Mouse (Mus musculus) intestine, embryonic 16.5 days (tissue): ENCODE results near the gene Syne2. TPM values are rescaled to one million over a fixed set of nuclear protein-coding genes. Genes with fewer than 3 reads are reported as not detected.
A peak's percentile ranks its signal among the peaks of the same experiment; 100 is the strongest.

Experiments
- ATAC-seq: fragments of 200-750 bp; cut with Nextera tagmentation; 2 replicates; pipeline ENCODE4 v1.8.0; 2017; ENCODE audit warnings: moderate TSS enrichment, moderate library complexity
- H3K27ac ChIP-seq: fragments of 300-500 bp; sonication (generic); 2 replicates; pipeline ENCODE4 v1.5.1; 2014; ENCODE audit warnings: mild to moderate bottlenecking, low read length
- H3K27me3 ChIP-seq: fragments of 300-500 bp; sonication (generic); replicated peaks from 2 replicates; pipeline ENCODE4 v1.6.1; 2014; ENCODE audit warnings: low read length, control low read depth, mixed read lengths; ENCODE audit not compliant: control insufficient read depth, insufficient read depth
- H3K36me3 ChIP-seq: fragments of 300-500 bp; sonication (generic); 2 replicates; pipeline ENCODE4 v1.6.1; 2014; ENCODE audit warnings: low read length, control low read depth; ENCODE audit not compliant: control insufficient read depth, insufficient read depth
- H3K4me1 ChIP-seq: fragments of 300-500 bp; sonication (generic); 2 replicates; pipeline ENCODE4 v1.6.1; 2014; ENCODE audit warnings: low read length, control low read depth, mixed read lengths; ENCODE audit not compliant: control insufficient read depth, insufficient read depth
- H3K4me2 ChIP-seq: fragments of 300-500 bp; sonication (generic); 2 replicates; pipeline ENCODE4 v1.6.1; 2014; ENCODE audit warnings: low read depth, low read length, control low read depth
- H3K4me3 ChIP-seq: fragments of 300-500 bp; sonication (generic); 2 replicates; pipeline ENCODE4 v1.5.1; 2014; ENCODE audit warnings: mild to moderate bottlenecking, low read length
- H3K9ac ChIP-seq: fragments of 300-500 bp; sonication (generic); 2 replicates; pipeline ENCODE4 v1.6.1; 2014; ENCODE audit warnings: low read depth, low read length
- H3K9me3 ChIP-seq: fragments of 300-500 bp; sonication (generic); 2 replicates; pipeline ENCODE4 v1.6.1; 2016; ENCODE audit warnings: low read length, control low read depth; ENCODE audit not compliant: control insufficient read depth
- WGBS: fragments of 180-500 bp; shearing (Covaris S2); extraction: QIAGEN DNeasy Blood & Tissue Kit; methylation state at CpG from one replicate; pipeline ENCODE4 v1.1.7; 2014; 5-methylcytosine and 5-hydroxymethylcytosine counted together
- polyA plus RNA-seq: library from polyadenylated mRNA; unstranded; fragments of >200 nt; fragmentation: Nextera tagmentation; extraction: Ambion mirVana; gene quantifications from 2 replicates; pipeline ENCODE4 v1.2.1, GENCODE M21; 2015

Gene Syne2
- polyA plus RNA-seq, 1 experiment from 2014 or later: 28.4 TPM

DNA sequence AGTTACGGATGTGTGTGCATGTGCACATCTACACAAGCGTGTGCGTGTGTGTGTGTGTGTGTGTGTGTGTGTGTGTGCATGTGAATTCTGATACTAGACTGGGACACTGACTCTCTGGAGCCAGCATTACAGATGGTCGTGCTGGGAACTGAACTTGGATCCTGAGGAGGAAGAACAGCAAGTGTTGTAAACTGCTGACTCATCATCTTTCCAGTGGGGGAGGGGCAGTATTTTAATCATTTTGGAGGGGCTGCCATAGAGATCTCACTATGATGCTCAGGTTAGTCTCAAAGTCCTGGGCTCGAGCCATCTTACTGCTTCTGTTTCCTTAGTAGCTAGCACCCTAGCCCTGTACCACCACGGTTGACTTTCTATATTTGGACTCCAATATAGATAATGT, 5.5 kb downstream of the Syne2 start:
- Histone ChIP-seq H3K27ac (no peak overlapping the region), H3K9ac (no peak overlapping the region), H3K4me3 (no peak overlapping the region), H3K36me3 (no peaks in the 10 kb centered on the region), H3K4me2 (no peak overlapping the region), H3K4me1 (peaks cover 11% of the 10 kb centered on the region; the same call in 1 of the 2 replicates), H3K27me3 (no peaks in the 10 kb centered on the region), H3K9me3 (no peaks in the 10 kb centered on the region)
- ATAC-seq: no peak
- 93% methylated on average over 6 of the region's 6 CpGs for WGBS

- 84% methylated on average over 7 of the region's 7 CpGs for WGBS
- Histone ChIP-seq H3K27ac (no peak overlapping the region), H3K9me3 (no peaks in the 10 kb centered on the region), H3K4me2 (no peak overlapping the region), H3K9ac (no peak overlapping the region), H3K4me1 (0 out of 2 replicates have a peak, but pooled peaks cover 7% of the 10 kb centered on the region), H3K36me3 (no peaks in the 10 kb centered on the region), H3K27me3 (no peaks in the 10 kb centered on the region), H3K4me3 (no peak overlapping the region)
- ATAC-seq: no peak
Measured at GRCm38 (mm10) chr12:75825458-75825857, 7.5 kb downstream of the Syne2 start.

DNA sequence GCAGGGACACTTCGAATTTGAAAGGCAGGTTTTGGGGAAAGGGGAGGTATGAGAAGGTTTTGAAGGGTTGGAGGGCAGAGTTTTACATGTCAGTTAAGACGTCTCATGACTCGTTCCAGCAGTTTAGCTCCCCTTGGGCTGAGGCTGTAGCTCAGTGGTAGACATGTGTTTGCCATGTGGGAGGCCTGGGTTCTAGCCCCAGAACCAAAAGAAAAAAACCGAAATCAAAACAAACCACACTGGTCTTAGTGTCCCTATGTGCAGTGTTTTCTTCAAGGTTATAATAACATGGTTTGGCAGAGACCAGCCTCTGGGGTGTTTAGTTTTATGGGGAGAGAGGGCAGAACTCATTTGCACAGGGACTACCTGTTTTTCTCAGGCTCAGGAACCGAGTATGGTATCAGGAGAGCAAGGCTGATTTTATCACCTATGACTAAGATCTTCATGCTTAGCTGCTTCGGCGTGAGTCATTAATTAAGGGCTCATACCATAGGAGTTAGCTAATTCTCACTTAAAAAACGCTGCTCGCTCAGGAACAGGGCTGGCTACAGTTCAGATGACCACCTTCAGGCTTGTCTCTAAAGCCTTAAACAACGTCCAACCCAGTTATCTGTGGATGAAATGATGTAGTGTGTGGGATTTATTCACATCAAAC, 8.9 kb downstream of the Syne2 start:
- Histone ChIP-seq H3K9ac (no peak overlapping the region), H3K27me3 (no peaks in the 10 kb centered on the region), H3K36me3 (no peaks in the 10 kb centered on the region), H3K27ac (no peak overlapping the region), H3K9me3 (no peaks in the 10 kb centered on the region), H3K4me3 (no peak overlapping the region), H3K4me2 (no peak overlapping the region), H3K4me1 (0 out of 2 replicates have a peak, but pooled peaks cover 3% of the 10 kb centered on the region)
- WGBS: 48% methylated on average over 10 of the region's 10 CpGs
- ATAC-seq: no peak

DNA sequence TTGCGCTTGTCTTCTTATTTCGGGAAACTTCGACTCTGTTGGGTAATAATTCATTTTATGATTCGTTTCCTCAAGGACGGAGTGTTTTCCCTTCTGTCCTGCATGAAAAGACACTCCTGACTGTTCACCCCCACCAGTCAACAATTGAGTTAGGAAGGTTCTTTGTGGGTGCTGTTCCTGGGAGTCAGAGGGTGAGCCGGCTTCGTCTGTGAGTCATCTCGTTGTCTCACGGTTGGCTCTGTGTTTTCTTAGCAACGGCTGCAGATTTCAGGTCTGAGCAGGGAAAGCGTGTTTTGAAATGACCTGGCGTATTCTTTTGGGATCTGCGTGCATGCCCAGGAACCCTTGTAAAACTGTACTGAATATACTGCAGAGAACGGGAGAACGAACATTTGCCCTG, 9.8 kb downstream of the Syne2 start:
- WGBS: 59% methylated on average over 15 of the region's 15 CpGs
- Histone ChIP-seq H3K36me3 (no peaks in the 10 kb centered on the region), H3K9me3 (no peaks in the 10 kb centered on the region), H3K9ac (no peak overlapping the region), H3K4me1 (no peaks in the 10 kb centered on the region), H3K4me2 (no peak overlapping the region), H3K27ac (no peak overlapping the region), H3K4me3 (no peak overlapping the region), H3K27me3 (no peaks in the 10 kb centered on the region)
- peak; percentile 36; the same call in 1 of the 2 replicates for ATAC-seq

DNA sequence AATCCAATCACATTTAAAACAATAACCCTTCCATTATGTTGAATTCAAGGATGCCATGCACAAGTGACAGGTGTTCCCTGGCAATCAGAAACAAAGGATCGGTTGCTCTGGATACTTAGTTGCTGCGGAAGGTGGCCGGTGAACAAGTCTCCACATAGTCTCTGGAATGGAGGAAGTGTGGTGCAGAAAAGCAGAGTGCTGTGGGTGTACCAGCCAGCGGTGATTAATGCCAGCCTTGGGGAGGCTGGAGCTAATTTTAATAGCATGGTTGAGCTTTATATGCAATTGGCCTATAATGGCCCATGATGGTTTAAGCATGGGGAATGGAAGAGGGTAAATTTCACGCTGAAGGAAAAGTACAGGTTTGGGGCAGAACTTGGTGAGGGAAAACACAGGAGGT, 11.7 kb downstream of the Syne2 start:
- H3K9me3 ChIP-seq: no peaks in the 10 kb centered on the region
- no peak for ATAC-seq
- H3K27ac ChIP-seq: no peak overlapping the region
- H3K4me1 ChIP-seq: peaks cover 12% of the 10 kb centered on the region
- no peak overlapping the region for H3K4me2 ChIP-seq
- no peak overlapping the region for H3K4me3 ChIP-seq
- H3K36me3 ChIP-seq: no peaks in the 10 kb centered on the region
- 86% methylated on average over 5 of the region's 5 CpGs for WGBS
- H3K27me3 ChIP-seq: no peaks in the 10 kb centered on the region
- no peak overlapping the region for H3K9ac ChIP-seq

DNA sequence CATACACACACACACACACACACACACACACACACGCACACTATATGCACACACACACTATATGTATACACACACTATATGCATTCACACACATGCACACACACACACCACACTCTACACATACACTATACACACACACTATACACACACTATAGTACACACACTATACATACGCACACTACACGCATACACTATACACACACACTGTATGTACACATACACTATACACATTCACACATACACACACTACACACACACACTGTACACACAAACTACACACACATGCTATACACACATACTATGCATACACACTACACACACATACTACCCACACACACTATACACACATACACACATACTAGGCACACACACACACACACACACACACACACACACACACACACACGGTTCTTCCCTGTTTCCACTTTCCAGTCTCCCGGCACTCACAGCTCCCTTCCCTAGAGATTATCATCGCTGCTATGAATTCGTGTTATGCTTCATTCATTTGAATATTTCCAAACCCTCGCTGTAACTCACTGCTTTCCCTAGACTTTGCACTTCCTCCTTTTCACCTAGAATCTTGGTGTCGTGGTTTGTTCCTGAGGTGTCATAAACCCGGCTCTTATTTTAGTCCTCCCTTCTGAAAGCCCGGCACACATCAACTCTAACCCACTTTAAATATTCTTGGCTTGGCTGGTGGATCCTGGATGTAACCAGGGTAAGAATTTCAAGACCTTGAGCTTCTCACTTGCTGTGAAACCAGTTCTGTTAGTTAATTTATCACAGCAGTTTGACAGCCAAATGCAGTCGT, 15.4 kb downstream of the Syne2 start:
- H3K27ac ChIP-seq: peak overlapping the region; percentile 24; the same call in 1 of the 2 replicates
- H3K36me3 ChIP-seq: no peaks in the 10 kb centered on the region
- peak; percentile 62 for ATAC-seq
- H3K27me3 ChIP-seq: no peaks in the 10 kb centered on the region; the same call in 1 of the 2 replicates
- 47% methylated on average over 12 of the region's 12 CpGs for WGBS
- peaks cover 21% of the 10 kb centered on the region for H3K4me1 ChIP-seq
- H3K9me3 ChIP-seq: no peaks in the 10 kb centered on the region
- no peak overlapping the region for H3K4me3 ChIP-seq
- H3K4me2 ChIP-seq: peak overlapping the region; percentile 40
- no peak overlapping the region for H3K9ac ChIP-seq

- no peaks in the 10 kb centered on the region for H3K9me3 ChIP-seq
- H3K9ac ChIP-seq: no peak overlapping the region
- H3K27me3 ChIP-seq: no peaks in the 10 kb centered on the region; the same call in 1 of the 2 replicates
- peak overlapping the region; percentile 40 for H3K4me2 ChIP-seq
- H3K27ac ChIP-seq: peak overlapping the region; percentile 24; the same call in 1 of the 2 replicates
- no peak overlapping the region for H3K4me3 ChIP-seq
- peak; percentile 47 for ATAC-seq
- H3K4me1 ChIP-seq: peaks cover 21% of the 10 kb centered on the region
- WGBS: 44% methylated on average over 14 of the region's 14 CpGs
- no peaks in the 10 kb centered on the region for H3K36me3 ChIP-seq
Measured at GRCm38 (mm10) chr12:75833960-75834729, 16.2 kb downstream of the Syne2 start.

GRCm38 (mm10) chr12:75836524-75836962, 18.6 kb downstream of the Syne2 start:
- H3K9ac ChIP-seq: 0 out of 2 replicates have a peak overlapping the region, but pooled peaks have one; percentile 2
- no peak overlapping the region for H3K4me3 ChIP-seq
- no peaks in the 10 kb centered on the region for H3K36me3 ChIP-seq
- ATAC-seq: no peak
- 0 out of 2 replicates have a peak overlapping the region, but pooled peaks have one; percentile 5 for H3K4me2 ChIP-seq
- no peaks in the 10 kb centered on the region for H3K9me3 ChIP-seq
- H3K27ac ChIP-seq: no peak overlapping the region
- WGBS: 33% methylated on average over 11 of the region's 11 CpGs
- peaks cover 21% of the 10 kb centered on the region for H3K4me1 ChIP-seq
- H3K27me3 ChIP-seq: no peaks in the 10 kb centered on the region; the same call in 1 of the 2 replicates

- no peaks in the 10 kb centered on the region for H3K9me3 ChIP-seq
- H3K36me3 ChIP-seq: no peaks in the 10 kb centered on the region
- H3K4me3 ChIP-seq: no peak overlapping the region
- 86% methylated on average over 4 of the region's 4 CpGs for WGBS
- no peak overlapping the region for H3K27ac ChIP-seq
- no peak overlapping the region for H3K4me2 ChIP-seq
- ATAC-seq: no peak
- H3K27me3 ChIP-seq: no peaks in the 10 kb centered on the region; the same call in 1 of the 2 replicates
- H3K4me1 ChIP-seq: peaks cover 21% of the 10 kb centered on the region
- H3K9ac ChIP-seq: no peak overlapping the region
Measured at GRCm38 (mm10) chr12:75837462-75837861, 19.5 kb downstream of the Syne2 start.
